Mouse (Mus musculus) G1E-ER4 (cell line): Measurements from ENCODE around the gene Ackr4. TPM values are rescaled to one million over a fixed set of nuclear protein-coding genes. Genes with fewer than 3 reads are reported as not detected.

Source experiments
- GATA1 ChIP-seq: IDR thresholded peaks from one replicate; pipeline ENCODE4 v1.8.0; 2012; ENCODE audit warnings: low read length, inconsistent platforms
- polyA plus RNA-seq: library from polyadenylated mRNA; stranded (reverse); fragments of >175 nt; gene quantifications from 2 replicates; pipeline ENCODE4 v1.2.3, GENCODE M21; 2012

The Ackr4 gene
- polyA plus RNA-seq, 1 experiment, result not detected

DNA sequence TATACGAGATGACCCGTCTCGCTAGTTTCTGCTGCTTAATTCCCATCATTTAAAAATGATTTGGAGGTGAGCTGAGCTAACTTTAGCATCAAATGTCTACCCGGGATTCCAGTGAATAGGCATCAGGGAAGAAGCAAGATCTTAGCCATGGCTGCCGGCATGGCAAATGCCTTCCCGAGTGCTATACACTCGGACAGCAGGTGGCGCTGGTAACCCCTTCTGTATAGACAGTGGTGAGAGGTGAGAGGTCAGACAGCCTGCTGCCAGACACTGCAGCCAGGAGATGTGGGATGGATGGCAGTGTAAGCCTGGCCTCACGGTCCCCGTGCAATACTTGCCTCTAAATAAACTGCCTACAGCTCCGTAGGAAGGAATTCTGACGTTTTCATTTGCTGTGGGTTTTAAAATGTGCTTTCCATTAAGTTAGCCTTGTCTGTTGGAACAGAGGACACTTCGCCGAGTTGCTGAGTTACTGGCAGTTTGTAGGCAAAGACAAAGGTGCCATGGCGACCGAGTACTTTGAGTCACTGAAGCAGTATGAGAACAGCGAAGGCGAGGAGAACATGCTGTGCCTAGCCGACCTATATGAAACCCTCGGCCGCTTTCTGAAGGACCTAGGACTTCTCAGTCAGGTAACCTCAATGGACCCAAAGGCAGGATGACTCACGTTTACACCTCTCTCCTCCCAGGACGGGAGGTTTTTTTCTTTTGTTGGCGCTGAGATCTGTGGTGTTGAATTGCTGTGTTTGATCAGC lies 91.3 kb downstream of the Ackr4 start:
- TF ChIP-seq GATA1, result no peak

DNA sequence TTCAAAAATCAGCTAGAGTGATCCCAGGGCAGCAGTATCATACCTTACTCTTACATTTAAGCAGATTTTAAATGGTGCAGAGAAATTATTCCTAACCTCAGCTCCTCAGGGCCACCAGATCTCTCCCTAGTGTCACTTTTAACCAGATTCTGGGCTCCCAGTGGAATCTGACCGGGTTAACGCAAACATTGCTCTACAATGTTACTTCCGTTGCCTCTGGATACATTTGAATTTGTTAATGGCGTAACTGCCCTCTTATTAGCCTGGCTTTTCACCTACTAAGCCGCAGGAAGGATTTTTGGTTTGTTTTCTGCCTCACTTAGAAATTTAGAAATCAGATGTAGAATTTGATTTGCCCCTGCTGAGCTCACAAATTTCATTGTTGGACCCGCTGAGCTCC lies 92.0 kb downstream of the Ackr4 start:
- no peak for TF ChIP-seq GATA1

DNA sequence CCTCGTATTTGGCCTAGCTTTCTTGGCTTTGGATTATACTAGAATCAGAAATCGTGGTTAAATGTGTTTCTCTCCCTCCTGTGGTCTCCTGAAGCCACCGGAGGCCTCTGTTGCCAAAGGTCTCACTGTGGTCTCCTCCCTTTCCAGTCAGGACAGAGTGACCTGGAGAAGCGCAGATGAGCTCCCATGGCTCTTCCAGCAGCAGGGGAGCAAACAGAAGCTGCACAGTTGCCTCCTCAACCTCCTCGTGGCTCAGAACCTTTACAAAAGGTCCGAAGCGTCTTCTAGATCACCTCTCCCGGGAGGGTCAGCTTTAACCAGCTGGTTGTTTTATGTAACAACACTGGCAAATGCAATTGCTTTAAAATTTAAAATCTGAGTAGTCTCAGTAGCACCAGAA lies 92.5 kb downstream of the Ackr4 start:
- no peak for TF ChIP-seq GATA1

Other genes starting within 250 kb of the Ackr4 start
- not detected in 2 replicates for gene Nphp3, start 124.4 kb downstream of the Ackr4 start, polyA plus RNA-seq
- not detected in 2 replicates for gene Gm28305, start 86.3 kb downstream of the Ackr4 start, polyA plus RNA-seq
- gene Uba5, start 63.8 kb downstream of the Ackr4 start, polyA plus RNA-seq, result 9.3 and 9.8 TPM in 2 replicates
- 2.1 and 20.5 TPM in 2 replicates for gene Acad11, start 63.6 kb downstream of the Ackr4 start, polyA plus RNA-seq
- 56.9 and 86.7 TPM in 2 replicates for gene Dnajc13, start 136.0 kb upstream of the Ackr4 start, polyA plus RNA-seq
- gene Acpp, start 210.8 kb upstream of the Ackr4 start, polyA plus RNA-seq, result not detected in 2 replicates